Mouse (Mus musculus) layer of hippocampus, postnatal 36 days (tissue): ENCODE results near the gene Atp6v1a. TPM values are rescaled to one million over a fixed set of nuclear protein-coding genes. Genes with fewer than 3 reads are reported as not detected.

Source experiments
- DNase-seq, 2 experiments: peaks; one replicate each; pipeline ENCODE4 v3.0.0; 2022
- total RNA-seq, 2 experiments: library from RNA; stranded (reverse); gene quantifications; 2 replicates each; pipeline ENCODE4 v1.2.3; 2021

The Atp6v1a gene
- total RNA-seq, result 100 to 1,000 TPM; 559 to 583 TPM

DNA sequence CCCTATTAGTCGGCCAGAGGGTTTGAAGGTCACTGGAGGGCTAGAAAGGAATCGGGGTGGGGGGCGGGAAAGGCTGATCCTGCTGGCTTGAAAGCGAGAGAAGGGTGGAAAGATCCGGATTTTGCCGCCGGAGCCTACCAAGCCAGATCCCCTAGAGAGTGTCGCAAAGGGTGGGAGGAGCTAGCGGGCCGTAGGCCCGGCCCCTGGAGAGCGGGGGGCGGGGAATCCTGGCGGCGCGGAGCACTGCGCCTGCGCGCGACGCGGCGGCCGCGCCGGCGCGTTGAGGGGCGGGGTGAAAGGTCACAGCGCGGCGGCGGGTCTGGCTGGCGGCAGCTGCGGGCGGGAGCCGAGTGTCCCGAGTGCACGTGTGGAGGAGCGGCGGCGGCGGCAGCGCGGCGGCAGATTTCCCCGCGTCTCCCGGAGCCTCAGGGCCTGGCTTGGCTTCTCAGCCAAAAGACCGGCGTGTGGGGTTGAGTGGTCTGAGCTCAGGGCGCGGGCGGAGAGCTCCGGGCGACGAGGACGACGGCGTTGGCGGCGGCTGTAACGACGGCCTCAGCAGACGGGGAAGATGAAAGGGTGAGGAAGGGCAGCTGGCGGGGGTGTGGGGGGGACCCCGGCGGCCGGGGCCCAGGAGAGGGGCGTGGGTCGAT, at the start of gene Atp6v1a, which contains the start of gene Naa50:
Gene Atp6v1a (minus strand): TSS at position 170 of the 650 bp plus-strand sequence.
Gene Naa50 (plus strand): TSS at position 295 of the 650 bp plus-strand sequence.
- DNase-seq, result peak; percentile 90 to 92

DNA sequence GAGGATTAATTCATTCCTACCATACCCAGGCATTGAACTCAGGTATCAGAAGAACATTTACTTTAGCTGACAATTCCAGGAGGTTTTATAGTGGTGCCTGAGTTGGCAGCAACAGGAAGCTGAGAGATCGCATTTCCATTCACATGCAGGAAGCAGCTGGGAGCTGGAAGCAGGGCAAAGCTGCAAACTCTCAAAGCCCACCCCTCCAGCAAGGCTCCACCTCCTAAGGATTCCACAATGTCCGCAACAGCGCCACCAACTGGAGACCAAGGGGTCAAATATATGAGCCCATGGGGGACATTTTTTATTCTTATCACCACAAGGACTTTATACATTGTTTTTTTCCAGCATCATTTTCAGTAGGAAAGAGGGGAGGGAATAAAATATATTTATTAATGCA, 49.3 kb upstream of the Atp6v1a start:
- DNase-seq, result no peak

- DNase-seq, result no peak
Measured at GRCm38 (mm10) chr16:44187172-44187571, 47.7 kb upstream of the Atp6v1a start.

GRCm38 (mm10) chr16:44184769-44185168, 45.3 kb upstream of the Atp6v1a start:
- DNase-seq, result no peak

GRCm38 (mm10) chr16:44182597-44182996, 43.1 kb upstream of the Atp6v1a start:
- DNase-seq, result no peak

DNA sequence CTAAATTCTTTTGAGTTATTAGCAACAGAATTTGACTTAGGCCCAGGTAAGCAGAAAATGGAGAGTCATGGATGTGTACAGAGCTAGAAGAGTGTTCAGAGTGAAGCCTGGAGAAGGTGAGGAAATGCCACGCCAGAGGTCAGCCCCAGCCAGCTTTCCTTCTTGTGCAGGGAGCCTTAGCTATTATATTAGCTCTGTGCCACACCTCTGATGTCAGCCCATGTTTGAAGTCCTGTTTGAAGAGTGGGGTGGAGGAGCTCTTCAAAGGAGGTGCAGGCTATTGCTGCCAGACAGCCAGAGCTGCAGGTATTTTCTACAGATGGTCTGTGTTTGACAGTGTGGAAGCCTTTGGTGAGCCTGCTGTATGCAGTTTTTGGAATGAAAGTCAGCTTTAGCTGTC, 39.0 kb upstream of the Atp6v1a start:
- no peak for DNase-seq

DNA sequence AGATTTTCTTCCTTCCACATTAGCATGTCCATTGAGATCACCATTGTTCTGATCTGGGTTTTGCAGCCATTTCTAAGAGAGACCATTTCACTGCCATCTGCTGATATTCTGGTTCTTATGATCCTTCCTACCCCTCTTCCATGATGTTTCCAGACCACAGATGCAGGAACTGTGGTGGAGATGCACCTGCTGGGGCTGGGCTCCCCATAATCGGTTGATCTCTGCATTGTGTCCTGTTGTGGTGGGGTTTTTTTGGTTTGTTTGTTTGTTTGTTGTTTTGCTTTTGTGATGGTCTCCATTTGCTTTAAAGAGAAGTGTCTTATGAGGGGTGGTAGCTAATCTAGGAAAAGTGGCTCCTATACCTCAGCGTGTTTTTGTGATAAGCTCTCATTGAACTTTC, 37.0 kb upstream of the Atp6v1a start:
- DNase-seq, result no peak

GRCm38 (mm10) chr16:44175001-44175400, 35.5 kb upstream of the Atp6v1a start:
- DNase-seq, result no peak

- no peak for DNase-seq
Measured at GRCm38 (mm10) chr16:44173966-44174530, 34.5 kb upstream of the Atp6v1a start.

- peak; percentile 58 to 63 for DNase-seq
Measured at GRCm38 (mm10) chr16:44173155-44173941, 33.8 kb upstream of the Atp6v1a start, which contains the start of gene Usf3. TSS of gene Usf3 (plus strand) at chr16:44173246.

- DNase-seq, result peak; percentile 99
Measured at GRCm38 (mm10) chr16:44172297-44173154, 33.0 kb upstream of the Atp6v1a start.

DNA sequence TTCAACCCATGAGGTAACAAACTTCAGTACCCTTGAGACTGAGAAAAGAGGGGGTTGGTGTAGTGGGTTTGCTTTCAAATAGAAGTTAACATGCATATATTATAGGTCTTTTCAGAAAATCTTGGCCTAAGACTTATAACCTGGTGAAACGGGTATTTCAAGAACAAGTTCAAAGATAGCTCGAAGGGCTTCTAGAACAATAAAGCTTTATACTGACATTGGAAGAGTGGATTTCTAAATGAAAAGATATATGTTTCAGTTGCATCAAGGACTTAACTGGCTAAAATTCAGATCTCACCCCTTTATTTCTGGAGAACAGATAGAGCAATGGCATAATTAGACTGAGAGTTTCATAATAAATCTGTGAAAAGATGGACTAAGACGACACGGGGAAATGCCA, 29.5 kb upstream of the Atp6v1a start:
- no peak for DNase-seq

GRCm38 (mm10) chr16:44165182-44165581, 25.7 kb upstream of the Atp6v1a start:
- DNase-seq, result no peak

DNA sequence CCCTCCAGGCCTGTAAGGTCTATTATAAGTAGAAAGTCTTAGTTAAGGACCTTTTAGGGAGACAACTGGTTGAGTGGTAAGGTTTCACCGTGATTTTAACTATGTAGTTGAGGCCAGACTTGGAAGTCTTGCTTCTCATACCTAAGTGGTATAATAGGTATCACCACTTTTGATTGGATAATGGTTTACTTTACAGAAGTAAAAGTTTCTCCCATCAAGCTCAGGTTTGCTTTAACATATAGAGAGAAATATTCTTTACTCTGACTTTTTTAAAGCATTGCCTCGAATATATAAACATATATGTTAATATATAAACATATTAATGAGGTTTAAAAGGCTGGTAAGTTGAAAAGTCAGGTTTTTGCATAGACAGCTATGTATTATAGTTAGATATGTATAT, 24.3 kb upstream of the Atp6v1a start:
- no peak for DNase-seq

DNA sequence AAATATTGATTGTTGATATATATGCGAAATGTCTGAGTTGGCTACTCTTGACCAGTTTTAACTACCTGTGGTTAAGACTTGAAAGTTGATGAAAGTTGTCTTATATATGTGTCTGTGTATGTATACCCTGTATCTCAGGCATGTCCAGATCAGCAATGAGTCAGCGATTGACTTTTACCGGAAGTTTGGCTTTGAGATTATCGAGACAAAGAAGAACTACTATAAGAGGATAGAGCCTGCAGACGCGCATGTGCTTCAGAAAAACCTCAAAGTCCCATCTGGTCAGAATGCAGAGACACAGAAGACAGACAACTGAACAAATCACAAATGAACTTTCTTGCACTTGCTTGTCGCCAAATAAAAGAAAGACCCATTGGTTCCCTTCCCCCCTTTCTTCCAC, 19.8 kb upstream of the Atp6v1a start:
- DNase-seq, result no peak

DNA sequence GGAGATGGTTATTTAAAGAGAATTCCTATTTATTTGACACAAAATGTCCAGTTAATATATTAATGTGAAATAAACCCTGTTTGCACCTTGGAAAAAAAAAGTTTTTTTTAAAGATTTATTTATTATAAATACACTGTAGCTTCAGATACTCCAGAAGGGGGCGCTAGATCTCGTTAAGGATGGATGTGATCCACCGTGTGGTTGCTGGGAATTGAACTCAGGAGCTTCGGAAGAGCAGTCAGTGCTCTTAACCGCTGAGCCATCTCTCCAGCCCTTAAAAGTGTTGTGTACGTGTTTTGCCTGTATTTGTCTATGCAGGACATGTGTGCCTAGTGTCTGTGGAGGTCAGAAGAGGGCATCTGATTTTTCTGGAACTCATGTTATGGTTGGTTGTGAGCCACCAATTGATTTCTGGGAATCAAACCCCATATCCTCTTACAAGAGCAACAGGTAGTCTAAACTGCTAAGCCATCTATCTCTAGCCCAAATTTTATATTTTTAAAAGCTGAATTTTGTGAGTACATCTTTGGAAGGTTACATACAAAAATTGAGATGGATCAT, 15.1 kb upstream of the Atp6v1a start:
- DNase-seq, result no peak

DNA sequence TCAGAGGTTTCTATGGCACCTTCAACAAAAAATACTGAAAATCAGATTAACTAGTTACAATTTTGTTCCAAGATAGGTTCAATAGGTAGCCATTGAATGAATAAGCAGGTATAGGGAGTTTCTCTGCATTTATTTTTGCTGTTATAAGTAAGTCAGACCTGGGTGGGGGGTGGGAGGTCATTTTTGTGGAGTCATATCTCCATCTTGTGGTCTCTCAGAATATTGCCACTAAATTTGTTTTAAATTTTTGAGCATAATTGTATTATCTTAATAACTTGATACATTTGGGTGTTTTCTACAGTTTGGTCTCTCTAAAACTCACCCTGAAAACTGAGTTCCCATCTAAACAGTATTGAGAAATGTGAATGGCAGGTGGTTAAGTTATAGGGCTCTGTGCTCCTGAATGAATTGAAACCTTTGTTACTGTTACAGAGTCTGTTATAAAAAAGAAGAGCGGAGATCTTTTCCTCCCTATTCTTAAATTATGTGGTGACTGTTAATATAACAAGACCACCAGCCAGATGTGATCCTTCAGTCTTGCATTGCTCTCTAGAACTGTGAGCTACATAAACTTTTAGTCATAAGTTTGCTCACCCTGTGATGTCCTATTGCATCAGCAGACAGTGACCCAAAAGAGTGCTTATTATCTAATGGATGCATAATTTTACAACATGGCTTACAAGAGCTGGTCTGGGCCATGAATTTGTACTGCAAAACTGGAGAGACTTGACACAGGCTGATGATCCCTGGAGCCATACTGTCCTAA, 9.7 kb upstream of the Atp6v1a start:
- no peak for DNase-seq

DNA sequence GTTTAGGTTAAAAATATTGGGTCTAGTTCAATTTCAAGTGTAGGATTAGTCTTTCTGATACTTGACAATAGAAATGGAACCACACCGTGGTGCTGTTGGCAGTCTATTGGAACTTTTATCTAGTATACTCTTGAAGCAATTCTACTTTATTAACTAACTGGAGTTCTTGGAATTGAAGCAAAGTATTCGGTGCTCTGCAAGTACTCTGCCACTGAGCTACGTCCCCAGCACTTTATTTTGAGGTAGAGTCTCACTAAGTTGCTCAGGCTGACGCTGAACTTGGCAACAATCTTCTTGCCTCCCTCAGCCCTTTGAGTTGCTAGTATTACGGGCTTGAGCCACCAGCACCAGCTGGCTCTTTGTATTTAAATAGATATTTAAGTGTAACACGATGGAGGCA, 2.0 kb upstream of the Atp6v1a start:
- no peak for DNase-seq

GRCm38 (mm10) chr16:44140186-44140787, 782 bp upstream of the Atp6v1a start:
- DNase-seq, result peak; percentile 55 to 62

DNA sequence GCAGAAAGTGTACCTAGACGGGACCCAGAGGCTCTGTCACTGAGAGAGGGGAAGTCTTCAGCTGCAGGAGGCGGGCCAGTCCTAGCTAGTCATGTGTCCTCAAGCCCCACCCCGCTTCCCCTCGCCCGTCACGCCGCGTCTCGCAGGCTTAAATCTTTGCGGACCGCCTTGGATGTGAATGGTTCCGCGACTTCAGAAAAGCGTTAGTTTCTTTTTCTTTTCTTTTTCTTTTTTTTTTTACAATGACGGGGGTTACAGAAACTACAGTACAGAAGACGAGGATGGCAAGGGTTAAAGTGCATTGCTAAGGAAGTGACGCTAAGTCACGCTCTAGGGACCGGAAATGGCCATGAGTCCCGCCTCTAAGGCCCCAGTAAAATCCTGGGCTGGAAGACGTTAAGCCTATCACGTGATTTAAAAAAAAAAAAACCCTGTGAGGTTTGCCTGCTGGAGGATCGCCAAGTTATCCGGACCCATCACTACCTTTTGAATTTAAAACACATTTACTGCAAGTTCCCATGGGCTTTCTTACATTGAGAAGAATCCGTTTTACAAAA, 448 bp downstream of the Atp6v1a start:
- DNase-seq, result peak; percentile 88
